Mouse (Mus musculus) olfactory bulb, adult 2 months (tissue): ENCODE data around the gene Cyp1b1.

Source experiments
- CTCF ChIP-seq: fragments of 200-500 bp; IDR thresholded peaks from 2 replicates; pipeline ENCODE4 v1.5.1; 2012; ENCODE audit warnings: low read depth, mild to moderate bottlenecking, low read length, moderate library complexity; ENCODE audit not compliant: insufficient read depth
- POLR2A ChIP-seq: fragments of 200-500 bp; IDR thresholded peaks from 2 replicates; pipeline ENCODE4 v1.6.1; 2012; ENCODE audit warnings: mild to moderate bottlenecking, low read depth, low read length, moderate library complexity; ENCODE audit not compliant: insufficient read depth

- TF ChIP-seq CTCF: no peak
- no peak for TF ChIP-seq POLR2A
Observed at GRCm38 (mm10) chr17:79720681-79721080, 5.8 kb upstream of the Cyp1b1 start.
